Mouse (Mus musculus) cortical plate, adult 2 months (tissue): ENCODE results near the gene Pla2g7. TPM values are rescaled to one million over a fixed set of nuclear protein-coding genes. Genes with fewer than 3 reads are reported as not detected.

Experiments
- H3K27ac ChIP-seq: fragments of 200-500 bp; 2 replicates; pipeline ENCODE4 v1.5.1; 2012; ENCODE audit warnings: low read length, control low read depth, inconsistent platforms; ENCODE audit not compliant: insufficient read depth
- H3K4me1 ChIP-seq: fragments of 200-500 bp; 2 replicates; pipeline ENCODE4 v1.6.1; 2011; ENCODE audit warnings: low read length; ENCODE audit not compliant: control insufficient read depth, insufficient read depth
- H3K4me3 ChIP-seq: fragments of 200-500 bp; 2 replicates; pipeline ENCODE4 v1.5.1; 2011; ENCODE audit warnings: mild to moderate bottlenecking, low read length, control low read depth; ENCODE audit not compliant: insufficient read depth
- CTCF ChIP-seq: fragments of 200-500 bp; IDR thresholded peaks from 2 replicates; pipeline ENCODE4 v1.5.1; 2011; ENCODE audit warnings: mild to moderate bottlenecking, control low read depth, low read length; ENCODE audit not compliant: insufficient read depth; ENCODE audit errors: extremely low read depth
- POLR2A ChIP-seq: fragments of 200-500 bp; IDR thresholded peaks from 2 replicates; pipeline ENCODE4 v1.6.1; 2011; ENCODE audit warnings: mild to moderate bottlenecking, low read length, control low read depth; ENCODE audit not compliant: insufficient read depth; ENCODE audit errors: extremely low read depth
- polyA plus RNA-seq: library from polyadenylated mRNA; depleted of rRNA; stranded (reverse); fragments of >200 nt; gene quantifications from 2 replicates; pipeline ENCODE4 v1.2.3, GENCODE M21; 2012

Pla2g7 gene
- polyA plus RNA-seq, 1 experiment: 139 TPM

DNA sequence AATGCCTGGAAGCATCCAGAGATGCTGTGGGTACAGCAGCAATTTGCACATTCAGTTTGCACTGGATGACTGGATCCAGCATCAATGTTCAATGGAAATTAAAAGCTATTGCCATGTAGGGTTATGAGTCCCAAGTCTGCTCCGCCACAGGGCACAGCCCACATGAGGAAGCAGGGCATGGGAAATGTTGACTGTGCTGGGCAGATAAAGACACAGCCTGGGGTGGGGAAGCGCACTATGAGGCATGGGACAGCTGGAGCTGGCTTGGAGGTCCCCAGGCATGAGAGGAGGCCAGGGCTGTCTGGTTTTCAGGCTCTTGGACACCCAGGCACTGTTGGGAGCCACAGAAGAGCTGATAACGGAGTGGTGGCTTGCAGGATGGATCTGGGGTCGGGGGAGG is 23.9 kb upstream of the Pla2g7 start:
- H3K4me3 ChIP-seq: no peak overlapping the region
- H3K27ac ChIP-seq: no peak overlapping the region
- TF ChIP-seq POLR2A: no peak
- no peak for TF ChIP-seq CTCF
- no peaks in the 10 kb centered on the region for H3K4me1 ChIP-seq

DNA sequence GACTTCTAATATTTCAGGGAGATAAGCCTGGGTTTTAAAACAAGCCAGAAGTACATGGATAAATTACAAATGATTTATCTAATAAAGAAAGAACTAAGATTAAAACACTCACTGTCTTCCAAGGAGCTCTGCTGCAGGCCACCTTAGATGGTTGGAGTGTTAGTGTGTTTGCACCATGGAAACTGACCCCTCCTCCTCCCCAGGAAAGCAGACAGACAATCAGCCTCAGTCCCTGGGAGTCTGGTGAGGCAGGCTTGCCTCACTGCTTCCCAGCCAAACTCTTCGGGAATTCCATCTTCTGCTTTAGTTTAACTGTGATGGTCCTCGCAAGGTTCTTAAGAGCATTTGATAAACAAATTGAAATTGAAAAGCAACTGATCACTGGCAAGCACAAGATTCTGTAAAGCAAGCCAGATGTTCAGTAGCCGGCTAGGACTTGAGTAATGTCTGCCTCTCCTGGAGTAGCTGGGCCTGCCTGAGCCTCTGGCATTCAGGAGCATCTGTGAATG is 16.7 kb upstream of the Pla2g7 start:
- TF ChIP-seq CTCF (no peak), POLR2A (no peak)
- H3K4me3 ChIP-seq: no peak overlapping the region
- H3K27ac ChIP-seq: no peak overlapping the region
- no peaks in the 10 kb centered on the region for H3K4me1 ChIP-seq

GRCm38 (mm10) chr17:43554516-43555403 is 13.1 kb upstream of the Pla2g7 start:
- Histone ChIP-seq H3K27ac (no peak overlapping the region), H3K4me1 (no peaks in the 10 kb centered on the region), H3K4me3 (no peak overlapping the region)
- TF ChIP-seq CTCF: no peak
- TF ChIP-seq POLR2A: no peak

DNA sequence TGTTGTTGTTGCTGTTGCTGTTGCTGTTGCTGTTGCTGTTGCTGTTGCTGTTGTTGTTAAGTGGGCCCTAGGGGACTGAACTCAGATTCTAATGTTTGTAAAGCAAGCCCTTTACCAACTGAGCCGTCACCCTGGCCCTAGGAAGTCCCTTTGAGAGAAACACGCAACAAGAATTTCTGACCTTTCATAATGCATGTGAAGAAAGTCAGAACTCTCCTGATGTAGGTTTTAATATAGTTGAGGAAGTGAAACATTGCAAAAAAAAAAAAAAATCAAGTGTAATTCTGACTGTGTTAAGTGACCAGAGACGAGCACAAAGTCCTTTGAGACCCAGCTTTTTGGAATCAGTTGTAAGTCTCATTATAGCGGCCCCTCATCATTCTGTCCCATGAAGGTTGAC is 10.8 kb upstream of the Pla2g7 start:
- Histone ChIP-seq H3K27ac (no peak overlapping the region), H3K4me3 (no peak overlapping the region), H3K4me1 (no peaks in the 10 kb centered on the region)
- TF ChIP-seq CTCF: no peak
- no peak for TF ChIP-seq POLR2A

DNA sequence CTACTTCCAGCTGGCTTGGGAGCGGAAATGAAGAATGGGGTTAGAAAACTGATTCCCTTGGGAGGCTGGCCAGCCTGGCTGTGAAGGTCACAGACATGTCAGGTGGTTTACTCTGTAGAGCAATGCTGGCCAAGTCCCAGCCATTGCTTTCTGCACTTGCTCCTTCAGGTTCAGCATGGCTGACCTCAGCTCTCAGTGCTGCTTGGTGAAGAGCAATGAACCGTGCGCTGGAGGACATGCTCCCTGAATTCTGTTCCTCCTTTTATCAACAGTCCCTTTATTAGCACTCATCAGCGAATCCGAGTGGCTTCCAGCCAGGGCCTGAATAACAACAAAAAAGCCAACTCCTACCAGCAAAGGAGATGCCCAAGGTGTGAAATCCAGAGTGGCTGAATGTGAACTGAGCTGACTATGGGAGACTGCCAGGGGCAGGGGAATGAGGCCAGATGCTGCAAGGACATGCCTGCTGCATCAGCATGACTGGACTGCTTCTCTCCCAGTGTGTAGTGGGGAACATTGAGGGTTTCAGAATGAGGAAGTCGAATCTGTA is 10.3 kb upstream of the Pla2g7 start:
- Histone ChIP-seq H3K27ac (no peak overlapping the region), H3K4me1 (no peaks in the 10 kb centered on the region), H3K4me3 (no peak overlapping the region)
- no peak for TF ChIP-seq POLR2A
- TF ChIP-seq CTCF: no peak

DNA sequence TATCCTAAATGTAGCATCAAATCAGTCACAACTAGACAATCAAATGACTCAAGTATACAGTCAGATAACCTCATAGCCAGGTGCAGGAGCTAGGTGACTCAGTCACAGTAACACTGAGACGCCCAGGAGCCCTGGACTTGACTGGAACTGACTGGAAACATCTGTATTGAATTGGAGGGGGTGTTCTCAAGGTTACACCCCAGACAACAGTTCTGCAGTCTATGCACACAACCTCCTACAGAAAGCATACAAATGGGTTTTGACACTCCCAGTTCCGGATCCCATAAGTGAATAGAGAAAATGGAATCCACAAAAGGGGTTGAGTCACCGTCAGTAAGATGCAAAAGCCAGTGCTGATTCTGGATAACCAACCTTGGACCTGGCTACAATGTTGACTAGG is 9.2 kb upstream of the Pla2g7 start:
- no peak overlapping the region for H3K4me3 ChIP-seq
- no peak for TF ChIP-seq POLR2A
- TF ChIP-seq CTCF: no peak
- H3K27ac ChIP-seq: no peak overlapping the region
- no peaks in the 10 kb centered on the region for H3K4me1 ChIP-seq

DNA sequence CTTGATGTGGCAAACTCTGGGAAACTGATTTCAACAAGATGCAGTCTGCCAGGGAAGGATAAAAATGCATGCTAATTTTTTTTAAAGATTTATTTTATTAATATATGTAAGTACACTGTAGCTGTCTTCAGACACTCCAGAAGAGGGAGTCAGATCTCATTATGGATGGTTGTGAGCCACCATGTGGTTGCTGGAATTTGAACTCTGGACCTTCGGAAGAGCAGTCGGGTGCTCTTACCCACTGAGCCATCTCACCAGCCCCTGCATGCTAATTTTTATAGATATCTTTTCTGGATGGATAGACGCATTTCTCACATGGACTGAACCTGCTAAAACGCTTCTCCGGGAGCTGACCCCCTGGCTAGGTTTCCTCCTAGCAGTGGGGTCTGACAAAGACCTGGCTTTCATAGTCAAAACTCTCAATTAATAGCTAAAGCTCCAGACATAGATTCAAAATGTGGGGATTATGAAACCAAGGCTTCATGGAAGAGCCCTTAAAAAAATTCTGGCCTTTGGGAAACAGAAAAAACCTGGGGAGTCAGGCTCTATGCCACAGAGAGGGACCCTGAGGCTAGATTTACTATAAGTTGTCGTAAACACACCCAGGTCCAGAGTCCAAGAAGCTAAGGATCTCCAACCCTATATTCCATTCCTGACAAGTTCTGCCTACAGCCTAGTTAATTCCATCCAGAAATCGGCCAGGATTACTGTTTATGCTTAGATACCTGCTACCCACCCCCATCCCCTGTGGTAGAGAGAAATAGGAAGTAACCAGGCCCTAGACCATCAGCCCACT is 4.5 kb upstream of the Pla2g7 start:
- H3K4me3 ChIP-seq: no peak overlapping the region
- no peak overlapping the region for H3K27ac ChIP-seq
- TF ChIP-seq POLR2A: no peak
- no peak for TF ChIP-seq CTCF
- H3K4me1 ChIP-seq: peaks cover 2% of the 10 kb centered on the region; the same call in 1 of the 2 replicates

DNA sequence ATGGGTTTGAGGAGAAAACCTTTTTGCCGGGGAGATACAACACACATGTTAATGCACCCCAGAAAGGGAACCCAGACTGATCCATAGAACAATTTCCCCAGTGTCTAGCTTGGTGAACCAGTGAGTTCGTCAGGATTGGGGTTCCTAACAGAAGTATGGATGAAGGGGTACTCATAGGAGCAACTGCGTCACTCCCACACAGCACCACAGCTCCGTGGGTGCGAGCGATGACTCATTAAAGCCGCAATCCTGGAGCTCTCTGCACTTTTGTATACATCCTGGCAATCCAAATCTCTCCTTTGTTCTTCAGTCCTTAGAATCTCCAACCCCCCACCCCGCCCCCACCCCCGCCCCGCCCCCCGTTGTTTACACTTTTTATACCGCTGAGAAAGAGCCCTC is 306 bp upstream of the Pla2g7 start:
- peaks cover 2% of the 10 kb centered on the region; the same call in 1 of the 2 replicates for H3K4me1 ChIP-seq
- TF ChIP-seq CTCF: no peak
- TF ChIP-seq POLR2A: no peak
- no peak overlapping the region for H3K27ac ChIP-seq
- no peak overlapping the region; the same call in 1 of the 2 replicates for H3K4me3 ChIP-seq

DNA sequence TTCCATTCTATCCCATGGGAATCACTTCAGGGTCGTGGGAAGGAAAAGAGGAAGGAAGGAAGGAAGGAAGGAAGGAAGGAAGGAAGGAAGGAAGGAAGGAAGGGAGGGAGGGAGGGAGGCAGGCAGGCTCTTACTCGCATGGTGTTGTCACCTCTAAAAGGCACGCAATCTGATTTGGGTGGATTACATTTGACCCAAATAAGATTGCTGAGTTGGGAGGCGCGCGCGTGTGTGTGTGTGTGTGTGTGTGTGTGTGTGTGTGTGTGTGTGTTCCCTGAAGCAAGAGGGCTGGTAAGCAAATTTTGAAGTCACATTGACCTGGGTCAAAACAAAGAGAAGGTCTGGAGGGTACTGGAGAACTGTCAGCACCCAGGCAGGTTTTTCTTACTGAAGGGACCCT is 1.4 kb downstream of the Pla2g7 start:
- no peak for TF ChIP-seq POLR2A
- no peak for TF ChIP-seq CTCF
- Histone ChIP-seq H3K27ac (no peak overlapping the region; the same call in 1 of the 2 replicates), H3K4me1 (peaks cover 2% of the 10 kb centered on the region; the same call in 1 of the 2 replicates), H3K4me3 (peak overlapping the region; percentile 30)

- no peak overlapping the region for H3K4me3 ChIP-seq
- no peaks in the 10 kb centered on the region; the same call in 1 of the 2 replicates for H3K4me1 ChIP-seq
- TF ChIP-seq CTCF: no peak
- no peak for TF ChIP-seq POLR2A
- H3K27ac ChIP-seq: peak overlapping the region; percentile 46
Observed at GRCm38 (mm10) chr17:43573624-43574073, 5.8 kb downstream of the Pla2g7 start.
